Mouse (Mus musculus) CH12.LX (cell line): ENCODE data around the gene Krt35. TPM values are rescaled to one million over a fixed set of nuclear protein-coding genes. Genes with fewer than 3 reads are reported as not detected.

Experiments used
- DNase-seq: peaks from one replicate; pipeline ENCODE4 v3.0.0-alpha.2; 2013; ENCODE audit errors: extremely low read depth
- H3K27ac ChIP-seq: 2 replicates; pipeline ENCODE4 v1.5.1; 2012; ENCODE audit warnings: low read depth, mild to moderate bottlenecking, control low read depth, moderate library complexity; ENCODE audit not compliant: insufficient read depth
- H3K27me3 ChIP-seq: replicated peaks from 2 replicates; pipeline ENCODE3; 2012; ENCODE audit warnings: inconsistent platforms
- H3K36me3 ChIP-seq, 2 experiments: replicated peaks in 1 of 2; 2 replicates each; pipeline versions ENCODE3 to v1.6.1; 2012; ENCODE audit warnings: inconsistent platforms in 1 of 2, low read length in 1 of 2, mild to moderate bottlenecking in 1 of 2, mixed read lengths in 1 of 2, moderate library complexity in 1 of 2; ENCODE audit not compliant: control insufficient read depth in 1 of 2, insufficient read depth in 1 of 2
- H3K4me1 ChIP-seq, 2 experiments: 2 replicates each; pipeline ENCODE4 v1.6.1; 2012; ENCODE audit warnings: inconsistent platforms in 1 of 2, moderate library complexity in 1 of 2; ENCODE audit not compliant: insufficient read depth in 2 of 2, control insufficient read depth in 1 of 2
- H3K4me2 ChIP-seq: 2 replicates; pipeline ENCODE4 v1.6.1; 2012; ENCODE audit warnings: low read depth, mild to moderate bottlenecking, control low read depth; ENCODE audit not compliant: poor library complexity, insufficient read depth, severe bottlenecking
- H3K4me3 ChIP-seq, 3 experiments: fragments of 150-350 bp in 1 of 3; sonication (generic) in 1 of 3; replicated peaks in 1 of 3; 2 replicates each; pipeline versions ENCODE3 to v1.5.1; 2011 to 2012; ENCODE audit warnings: low read depth in 2 of 3, low read length in 2 of 3, mild to moderate bottlenecking in 2 of 3, moderate library complexity in 2 of 3, control low read depth in 1 of 3, improper control_type of control experiment in 1 of 3, inconsistent platforms in 1 of 3, mixed read lengths in 1 of 3; ENCODE audit not compliant: poor library complexity in 1 of 3
- H3K79me2 ChIP-seq: replicated peaks from 2 replicates; pipeline ENCODE4 v1.6.1; 2012; ENCODE audit warnings: mild to moderate bottlenecking, moderate library complexity; ENCODE audit not compliant: control insufficient read depth, poor library complexity, insufficient read depth, severe bottlenecking; ENCODE audit errors: extremely low read depth
- H3K9ac ChIP-seq: 2 replicates; pipeline ENCODE4 v1.6.1; 2012; ENCODE audit warnings: low read depth, mild to moderate bottlenecking, control low read depth, moderate library complexity; ENCODE audit not compliant: insufficient read depth
- H3K9me3 ChIP-seq: replicated peaks from 2 replicates; pipeline ENCODE3; 2012; ENCODE audit warnings: low read length, inconsistent platforms, mixed read lengths
- BHLHE40 ChIP-seq: IDR thresholded peaks from 2 replicates; pipeline ENCODE4 v1.6.1; 2011; ENCODE audit warnings: mild to moderate bottlenecking, low read depth, low read length, improper control_type of control experiment
- CHD2 ChIP-seq: IDR thresholded peaks from 2 replicates; pipeline ENCODE4 v1.6.1; 2011; ENCODE audit warnings: low read length, improper control_type of control experiment
- ELF1 ChIP-seq: IDR thresholded peaks from 2 replicates; pipeline ENCODE4 v1.6.1; 2014; ENCODE audit warnings: low read depth, mild to moderate bottlenecking, inconsistent platforms, low read length, improper control_type of control experiment
- GABPA ChIP-seq: IDR thresholded peaks from 2 replicates; pipeline ENCODE4 v1.6.1; 2012; ENCODE audit warnings: low read depth, low read length, improper control_type of control experiment, inconsistent platforms; ENCODE audit not compliant: insufficient replicate concordance
- HCFC1 ChIP-seq: IDR thresholded peaks from 2 replicates; pipeline ENCODE4 v1.6.1; 2012; ENCODE audit warnings: low read depth, mild to moderate bottlenecking, inconsistent platforms, low read length, improper control_type of control experiment
- IRF4 ChIP-seq: IDR thresholded peaks from 2 replicates; pipeline ENCODE4 v1.6.1; 2014; ENCODE audit warnings: low read depth, mild to moderate bottlenecking, inconsistent platforms, low read length, improper control_type of control experiment
- JUN ChIP-seq: IDR thresholded peaks from 2 replicates; pipeline ENCODE4 v1.6.1; 2011; ENCODE audit warnings: low read depth, mild to moderate bottlenecking, low read length, improper control_type of control experiment, moderate library complexity; ENCODE audit not compliant: insufficient read depth
- JUND ChIP-seq: conservative IDR thresholded peaks from 2 replicates; pipeline ENCODE4 v1.6.1; 2011; ENCODE audit warnings: low read depth, low read length, improper control_type of control experiment
- MAFK ChIP-seq: IDR thresholded peaks from 2 replicates; pipeline ENCODE4 v1.6.1; 2011; ENCODE audit warnings: low read length, improper control_type of control experiment; ENCODE audit not compliant: insufficient replicate concordance
- MAZ ChIP-seq: IDR thresholded peaks from 2 replicates; pipeline ENCODE4 v1.6.1; 2012; ENCODE audit warnings: low read depth, mild to moderate bottlenecking, inconsistent platforms, low read length, improper control_type of control experiment, moderate library complexity
- MEF2A ChIP-seq: IDR thresholded peaks from 2 replicates; pipeline ENCODE4 v1.6.1; 2014; ENCODE audit warnings: low read depth, mild to moderate bottlenecking, inconsistent platforms, low read length, improper control_type of control experiment, borderline replicate concordance
- MXI1 ChIP-seq: IDR thresholded peaks from 2 replicates; pipeline ENCODE4 v1.6.1; 2011; ENCODE audit warnings: mild to moderate bottlenecking, low read depth, low read length, improper control_type of control experiment
- MYC ChIP-seq: IDR thresholded peaks from 2 replicates; pipeline ENCODE4 v1.6.1; 2011; ENCODE audit warnings: low read depth, mild to moderate bottlenecking, improper control_type of control experiment, low read length
- NELFE ChIP-seq: IDR thresholded peaks from 2 replicates; pipeline ENCODE4 v1.6.1; 2011; ENCODE audit warnings: low read depth, low read length, improper control_type of control experiment
- PAX5 ChIP-seq: IDR thresholded peaks from 2 replicates; pipeline ENCODE4 v1.6.1; 2012; ENCODE audit warnings: low read length, inconsistent platforms, mixed read lengths
- POLR2A ChIP-seq: IDR thresholded peaks from 2 replicates; pipeline ENCODE4 v1.6.1; 2011; ENCODE audit warnings: low read depth, mild to moderate bottlenecking, improper control_type of control experiment, low read length
- POLR2AphosphoS2 ChIP-seq: IDR thresholded peaks from 2 replicates; pipeline ENCODE4 v1.6.1; 2011; ENCODE audit warnings: low read depth, low read length, improper control_type of control experiment
- RAD21 ChIP-seq: IDR thresholded peaks from 2 replicates; pipeline ENCODE4 v1.6.1; 2011; ENCODE audit warnings: low read depth, mild to moderate bottlenecking, low read length, improper control_type of control experiment, moderate library complexity
- RCOR1 ChIP-seq: conservative IDR thresholded peaks from 2 replicates; pipeline ENCODE4 v1.6.1; 2012; ENCODE audit warnings: low read depth, mild to moderate bottlenecking, inconsistent platforms, low read length, improper control_type of control experiment
- SIN3A ChIP-seq: IDR thresholded peaks from 2 replicates; pipeline ENCODE4 v1.6.1; 2012; ENCODE audit warnings: low read length, improper control_type of control experiment, inconsistent platforms
- SMC3 ChIP-seq: IDR thresholded peaks from 2 replicates; pipeline ENCODE4 v1.6.1; 2011; ENCODE audit warnings: low read depth, low read length, improper control_type of control experiment
- TBP ChIP-seq: conservative IDR thresholded peaks from 2 replicates; pipeline ENCODE4 v1.6.1; 2011; ENCODE audit warnings: low read depth, low read length, improper control_type of control experiment
- TCF12 ChIP-seq: IDR thresholded peaks from 2 replicates; pipeline ENCODE4 v1.6.1; 2014; ENCODE audit warnings: low read depth, mild to moderate bottlenecking, inconsistent platforms, low read length, improper control_type of control experiment
- UBTF ChIP-seq: IDR thresholded peaks from 2 replicates; pipeline ENCODE4 v1.6.1; 2012; ENCODE audit warnings: low read depth, mild to moderate bottlenecking, inconsistent platforms, low read length, improper control_type of control experiment, moderate library complexity
- USF1 ChIP-seq: IDR thresholded peaks from 2 replicates; pipeline ENCODE4 v1.6.1; 2014; ENCODE audit warnings: low read depth, mild to moderate bottlenecking, inconsistent platforms, low read length, improper control_type of control experiment
- ZC3H11A ChIP-seq: IDR thresholded peaks from 2 replicates; pipeline ENCODE4 v1.6.1; 2012; ENCODE audit warnings: low read depth, mild to moderate bottlenecking, inconsistent platforms, low read length, improper control_type of control experiment
- ZMIZ1 ChIP-seq: IDR thresholded peaks from 2 replicates; pipeline ENCODE4 v1.6.1; 2012; ENCODE audit warnings: low read depth, mild to moderate bottlenecking, inconsistent platforms, low read length, improper control_type of control experiment
- dilution Hi-C: fragments of 300-500 bp; cut with MboI; formaldehyde crosslinking; loops from 2 replicates; pipeline ENCODE4 v1.14.3; 2020; ENCODE audit warnings: low sequenced_read_pairs; ENCODE audit not compliant: extremely low pct_unique_long_range_greater_than_20kb, extremely low pct_ligation_motif_present
- in situ Hi-C: fragments of 300-500 bp; cut with MboI; formaldehyde crosslinking; loops from 3 replicates; pipeline ENCODE4 v1.14.3; 2019; ENCODE audit warnings: low sequenced_read_pairs, low pct_ligation_motif_present, low pct_unique_long_range_greater_than_20kb, mixed read lengths
- polyA plus RNA-seq: library from polyadenylated mRNA; unstranded; fragments of >175 nt; gene quantifications from 2 replicates; pipeline ENCODE4 v1.2.1, GENCODE M21; 2012; ENCODE audit warnings: low read depth; ENCODE audit not compliant: insufficient read length
- total RNA-seq, 2 experiments: library from RNA; depleted of rRNA; stranded (reverse); fragments of 300-350 nt in 1 of 2; fragments of >200 nt in 1 of 2; gene quantifications; 2 replicates each; pipeline ENCODE4 v1.2.3; 2012 to 2014

The Krt35 gene
- not detected in 2 replicates for total RNA-seq (2012; rRNA removed)
- total RNA-seq (2014; rRNA removed): not detected in 2 replicates
- polyA plus RNA-seq: not detected in 2 replicates

DNA sequence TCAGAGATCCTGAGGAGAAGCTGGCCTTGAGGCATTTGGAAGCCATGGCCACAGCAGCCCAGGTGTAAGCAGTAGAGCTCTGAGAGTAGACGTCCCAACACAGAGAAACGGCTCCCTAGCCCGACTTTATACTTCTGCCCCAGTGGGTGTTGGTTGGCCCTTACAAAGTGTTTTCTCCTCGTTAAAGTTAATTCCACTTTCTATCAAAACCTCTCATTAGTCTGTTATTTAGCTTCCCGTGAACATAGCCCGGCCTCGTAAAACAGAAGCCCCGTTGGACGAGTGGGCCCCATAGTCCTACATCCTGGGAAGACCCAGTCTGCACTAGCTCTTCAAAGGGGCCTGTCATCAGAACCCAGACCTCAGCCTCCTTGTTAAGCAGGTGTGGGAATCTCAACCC is at the start of gene Krt35:
TSS of gene Krt35 (minus strand) at position 101 of the 400 bp plus-strand sequence.
- Histone ChIP-seq H3K9me3 (no peaks in the 10 kb centered on the region), H3K4me3 (no peak within 1 kb of the TSS), H3K27ac (no peak within 1 kb of the TSS), H3K4me2 (no peak within 1 kb of the TSS), H3K4me1 (no peaks in the 10 kb centered on the region), H3K79me2 (no peaks in the 10 kb centered on the region), H3K9ac (no peak within 1 kb of the TSS), H3K27me3 (peaks cover 97% of the 10 kb centered on the region)
- in situ Hi-C loops: no loop called here
- no peak for DNase-seq
- TF ChIP-seq POLR2AphosphoS2: no peak
- no peak for TF ChIP-seq SMC3
- no peak for TF ChIP-seq JUN
- no peak for TF ChIP-seq HCFC1
- TF ChIP-seq NELFE: no peak
- TF ChIP-seq POLR2A: no peak
- TF ChIP-seq SIN3A: no peak
- no peak for TF ChIP-seq GABPA
- no peak for TF ChIP-seq UBTF
- TF ChIP-seq TCF12: no peak
- no peak for TF ChIP-seq ZC3H11A
- TF ChIP-seq MYC: no peak
- no peak for TF ChIP-seq MAZ
- no peak for TF ChIP-seq TBP
- no peak for TF ChIP-seq MEF2A
- TF ChIP-seq ZMIZ1: no peak
- TF ChIP-seq RCOR1: no peak
- no peak for TF ChIP-seq BHLHE40
- TF ChIP-seq, all 38 proteins: peak for 0
- no peaks in the 10 kb centered on the region for H3K36me3 ChIP-seq
- dilution Hi-C loops: no loop called here

DNA sequence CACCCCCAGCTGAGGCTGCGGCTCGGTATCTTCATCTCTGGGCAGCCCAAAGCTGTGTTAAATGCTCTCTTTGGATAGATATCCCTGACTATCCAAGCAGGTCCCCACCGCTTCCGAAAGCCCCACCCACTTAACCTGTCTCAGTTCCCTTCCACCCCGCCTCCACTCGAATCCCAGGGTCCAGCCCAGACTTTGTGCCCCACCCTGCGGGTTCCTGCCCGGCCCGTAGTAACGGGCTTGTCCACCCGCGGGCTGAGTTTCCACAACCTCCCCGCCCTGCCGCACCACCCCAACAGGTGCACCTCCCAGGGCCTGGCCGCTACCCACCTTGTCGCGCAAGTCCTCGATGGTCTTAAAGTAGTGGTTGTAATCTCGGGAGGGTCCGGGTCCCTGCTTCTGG is 49.1 kb upstream of the Krt35 start:
- H3K9me3 ChIP-seq: no peaks in the 10 kb centered on the region
- dilution Hi-C loops: no loop called here
- in situ Hi-C loops: no loop called here

More for the DNA sequence above, 49.1 kb upstream of the Krt35 start:
- no peak overlapping the region for H3K9ac ChIP-seq
- H3K79me2 ChIP-seq: no peaks in the 10 kb centered on the region
- H3K36me3 ChIP-seq: no peaks in the 10 kb centered on the region
- H3K4me1 ChIP-seq: no peaks in the 10 kb centered on the region
- peaks cover 87% of the 10 kb centered on the region for H3K27me3 ChIP-seq
- no peak for DNase-seq
- no peak for TF ChIP-seq MEF2A
- TF ChIP-seq RAD21: no peak
- no peak for TF ChIP-seq MAFK
- no peak for TF ChIP-seq BHLHE40
- TF ChIP-seq RCOR1: no peak
- TF ChIP-seq CHD2: no peak
- no peak for TF ChIP-seq MXI1
- TF ChIP-seq JUND: no peak
- no peak for TF ChIP-seq ELF1
- TF ChIP-seq IRF4: no peak
- no peak for TF ChIP-seq POLR2A
- no peak for TF ChIP-seq TBP
- no peak for TF ChIP-seq PAX5
- no peak for TF ChIP-seq TCF12
- no peak for TF ChIP-seq HCFC1
- no peak for TF ChIP-seq USF1
- TF ChIP-seq UBTF: no peak
- TF ChIP-seq, all 38 proteins: peak for 0
- no peak overlapping the region for H3K4me3 ChIP-seq
- H3K27ac ChIP-seq: no peak overlapping the region
- H3K4me2 ChIP-seq: no peak overlapping the region
